ENCODE assay signal across 7 mouse cellular contexts in genomic region chr14:47298408-47298792, GRCm38 (mm10). TPM values are rescaled to one million over a fixed set of nuclear protein-coding genes. Genes with fewer than 3 reads are reported as not detected.
DNase-seq lines count a peak whose midpoint lies in the region; ATAC-seq lines count a peak whose summit lies in the region.

No protein-coding gene starts in this region.

- H3K27me3 ChIP-seq in embryonic facial prominence, embryonic 11.5 days (ENCODE audit: control insufficient read depth, insufficient read depth, low read length) = no peaks in the 10 kb centered on the region
- H3K27me3 ChIP-seq in neural tube, embryonic 12.5 days (replicated peaks) = no peaks in the 10 kb centered on the region

- H3K36me3 ChIP-seq in embryonic facial prominence, embryonic 11.5 days (replicated peaks; ENCODE audit: control insufficient read depth, insufficient read depth, low read depth, low read length) = no peaks in the 10 kb centered on the region
- 0 out of 2 replicates have a peak, but pooled peaks cover 4% of the 10 kb centered on the region for H3K36me3 ChIP-seq in neural tube, embryonic 12.5 days

- no peaks in the 10 kb centered on the region for H3K4me1 ChIP-seq in embryonic facial prominence, embryonic 11.5 days (ENCODE audit: control insufficient read depth, insufficient read depth, low read length)
- peaks cover 17% of the 10 kb centered on the region for H3K4me1 ChIP-seq in neural tube, embryonic 12.5 days

- H3K9me3 ChIP-seq in embryonic facial prominence, embryonic 11.5 days (replicated peaks; ENCODE audit: control insufficient read depth, low read length) = no peaks in the 10 kb centered on the region
- no peaks in the 10 kb centered on the region for H3K9me3 ChIP-seq in neural tube, embryonic 12.5 days

- peak overlapping the region; percentile 53 for H3K4me2 ChIP-seq in embryonic facial prominence, embryonic 11.5 days (ENCODE audit: low read depth, low read length)
- peak overlapping the region; percentile 82 for H3K4me2 ChIP-seq in neural tube, embryonic 12.5 days (replicated peaks)

- peak overlapping the region; percentile 91 for H3K9ac ChIP-seq in embryonic facial prominence, embryonic 11.5 days (replicated peaks; ENCODE audit: low read length)
- H3K9ac ChIP-seq in neural tube, embryonic 12.5 days = peak overlapping the region; percentile 95

- peak; percentile 71 for ATAC-seq in embryonic facial prominence, embryonic 11.5 days (replicated peaks; ENCODE audit: insufficient number of reproducible peaks, low FRiP score, low TSS enrichment, low read depth)
- ATAC-seq in neural tube, embryonic 12.5 days (ENCODE audit: low FRiP score, low read depth) = peak; percentile 88

- DNase-seq in ovary, postnatal 14 days (ENCODE audit: low spot score) = peak; percentile 15
- DNase-seq in ovary, postnatal 36 days (ENCODE audit: low spot score) = no peak
- DNase-seq in embryonic facial prominence, embryonic 11.5 days (ENCODE audit: low spot score) = peak; percentile 81
- peak; percentile 29 to 67 for DNase-seq in kidney, postnatal 25 days
- DNase-seq in urinary bladder, adult 18-20 months (ENCODE audit: low spot score in 2 of 2) = no peak
- no peak for DNase-seq in layer of hippocampus, adult 9-11 months

- peak overlapping the region; percentile 88 for H3K27ac ChIP-seq in embryonic facial prominence, embryonic 11.5 days (replicated peaks; ENCODE audit: low read depth, low read length)
- peak overlapping the region; percentile 99 for H3K27ac ChIP-seq in neural tube, embryonic 12.5 days

- under 1% methylated on average over 28 of the region's 38 CpGs for WGBS in embryonic facial prominence, embryonic 11.5 days
- WGBS in neural tube, embryonic 12.5 days = under 1% methylated on average over 38 of the region's 38 CpGs

- H3K4me3 ChIP-seq in embryonic facial prominence, embryonic 11.5 days (ENCODE audit: low read depth, low read length) = peak overlapping the region; percentile 86
- H3K4me3 ChIP-seq in neural tube, embryonic 12.5 days = peak overlapping the region; percentile 96

RNA-seq across cellular contexts. Expression of gene Mapk1ip1l, which starts 0.3 kb away (rescaled TPM):
- polyA plus RNA-seq in embryonic facial prominence, embryonic 11.5 days (2014; fragmentation: Nextera tagmentation; extraction: Ambion mirVana) = 104 and 106 TPM in 2 replicates
- 72.3 and 74.9 TPM in 2 replicates for polyA plus RNA-seq in neural tube, embryonic 12.5 days (2016; fragmentation: Nextera tagmentation; extraction: Ambion mirVana)

RNA-seq across cellular contexts. Expression of gene Socs4, which starts 21.7 kb away (rescaled TPM):
- polyA plus RNA-seq in embryonic facial prominence, embryonic 11.5 days (2014; fragmentation: Nextera tagmentation; extraction: Ambion mirVana) = 5.7 and 7.8 TPM in 2 replicates
- 5.2 and 6.0 TPM in 2 replicates for polyA plus RNA-seq in neural tube, embryonic 12.5 days (2016; fragmentation: Nextera tagmentation; extraction: Ambion mirVana)

RNA-seq across cellular contexts. Expression of gene Wdhd1, which starts 21.7 kb away (rescaled TPM):
- 52.5 and 52.8 TPM in 2 replicates for polyA plus RNA-seq in embryonic facial prominence, embryonic 11.5 days (2014; fragmentation: Nextera tagmentation; extraction: Ambion mirVana)
- polyA plus RNA-seq in neural tube, embryonic 12.5 days (2016; fragmentation: Nextera tagmentation; extraction: Ambion mirVana) = 30.4 and 31.3 TPM in 2 replicates

Comparison
In these comparisons a context has a peak if more than half of its experiments do, and no peak if none do; other contexts are left out.
1. DNase-seq: peak in ovary, postnatal 14 days (single experiment), embryonic facial prominence, embryonic 11.5 days (single experiment) and kidney, postnatal 25 days (2 of 2); none in ovary, postnatal 36 days (single experiment), urinary bladder, adult 18-20 months (0 of 2) and layer of hippocampus, adult 9-11 months (single experiment).